Mouse (Mus musculus) testis, adult 2 months (tissue): ENCODE measurements around the gene Prkag2. TPM values are rescaled to one million over a fixed set of nuclear protein-coding genes. Genes with fewer than 3 reads are reported as not detected.

Experiments used
- H3K27ac ChIP-seq: fragments of 200-500 bp; 2 replicates; pipeline ENCODE4 v1.5.1; 2012; ENCODE audit warnings: low read depth, low read length; ENCODE audit not compliant: control insufficient read depth, insufficient read depth
- H3K27me3 ChIP-seq: fragments of 200-500 bp; 2 replicates; pipeline ENCODE4 v1.6.1; 2012; ENCODE audit warnings: mild to moderate bottlenecking, low read length, moderate library complexity; ENCODE audit not compliant: control insufficient read depth, insufficient read depth
- H3K36me3 ChIP-seq: fragments of 200-500 bp; 2 replicates; pipeline ENCODE4 v1.6.1; 2012; ENCODE audit warnings: mild to moderate bottlenecking, low read length; ENCODE audit not compliant: control insufficient read depth, insufficient read depth
- H3K4me1 ChIP-seq: fragments of 200-500 bp; 2 replicates; pipeline ENCODE4 v1.6.1; 2012; ENCODE audit warnings: low read length; ENCODE audit not compliant: control insufficient read depth, insufficient read depth
- H3K4me3 ChIP-seq: fragments of 200-500 bp; 2 replicates; pipeline ENCODE4 v1.5.1; 2012; ENCODE audit warnings: low read depth, mild to moderate bottlenecking, low read length, moderate library complexity, mixed read lengths; ENCODE audit not compliant: control insufficient read depth
- CTCF ChIP-seq: fragments of 200-500 bp; IDR thresholded peaks from 2 replicates; pipeline ENCODE4 v1.5.1; 2012; ENCODE audit warnings: low read depth, mild to moderate bottlenecking, inconsistent platforms, low read length, moderate library complexity; ENCODE audit not compliant: control insufficient read depth, insufficient read depth, insufficient replicate concordance
- POLR2A ChIP-seq: fragments of 200-500 bp; IDR thresholded peaks from 2 replicates; pipeline ENCODE4 v1.6.1; 2012; ENCODE audit warnings: low read depth, mild to moderate bottlenecking, inconsistent platforms, low read length, moderate library complexity; ENCODE audit not compliant: control insufficient read depth
- polyA plus RNA-seq: library from polyadenylated mRNA; depleted of rRNA; stranded (reverse); fragments of >200 nt; gene quantifications from 2 replicates; pipeline ENCODE4 v1.2.3, GENCODE M21; 2012

Gene Prkag2
- polyA plus RNA-seq, 1 experiment = 149 TPM

DNA sequence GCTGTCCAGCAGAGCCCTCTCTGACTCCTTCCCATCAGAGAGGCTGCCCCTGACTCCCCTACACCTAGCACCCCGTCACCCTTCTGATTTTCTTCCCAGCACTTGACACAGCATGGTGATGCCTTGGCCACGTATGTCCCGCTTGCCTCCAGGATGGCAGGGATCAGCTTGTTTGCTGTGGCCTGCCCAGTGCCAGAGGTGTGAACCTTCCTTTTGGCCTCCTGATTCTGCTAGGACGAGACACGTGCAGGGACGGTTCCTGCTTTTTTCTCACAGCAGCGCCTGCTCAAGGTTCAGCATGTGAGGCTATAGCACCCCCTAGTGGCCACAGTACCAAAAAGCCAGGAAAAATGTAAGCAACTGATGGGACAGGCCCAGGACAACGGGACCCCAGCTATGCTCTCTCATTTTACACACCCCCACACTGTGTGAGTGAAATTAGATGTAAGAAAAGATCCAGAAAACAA is 89.4 kb downstream of the Prkag2 start:
- no peak for TF ChIP-seq POLR2A
- peak; percentile 83 for TF ChIP-seq CTCF
- Histone ChIP-seq H3K27me3 (no peaks in the 10 kb centered on the region), H3K36me3 (no peaks in the 10 kb centered on the region), H3K4me3 (no peak overlapping the region), H3K4me1 (peaks cover 3% of the 10 kb centered on the region), H3K27ac (no peak overlapping the region)

- Histone ChIP-seq H3K36me3 (no peaks in the 10 kb centered on the region), H3K4me1 (peaks cover 3% of the 10 kb centered on the region), H3K27ac (peak overlapping the region; percentile 41; the same call in 1 of the 2 replicates), H3K4me3 (no peak overlapping the region), H3K27me3 (no peaks in the 10 kb centered on the region)
- TF ChIP-seq POLR2A (no peak), CTCF (peak; percentile 74; the same call in 1 of the 2 replicates)
These were observed 90.0 kb downstream of the Prkag2 start for GRCm38 (mm10) chr5:25010438-25010892.

- H3K36me3 ChIP-seq = no peaks in the 10 kb centered on the region
- TF ChIP-seq CTCF = no peak
- no peak for TF ChIP-seq POLR2A
- H3K4me1 ChIP-seq = peaks cover 3% of the 10 kb centered on the region
- no peak overlapping the region for H3K27ac ChIP-seq
- H3K27me3 ChIP-seq = no peaks in the 10 kb centered on the region
- H3K4me3 ChIP-seq = no peak overlapping the region
These were observed 90.7 kb downstream of the Prkag2 start for GRCm38 (mm10) chr5:25009770-25010169.

GRCm38 (mm10) chr5:25008966-25009365 is 91.5 kb downstream of the Prkag2 start:
- H3K4me3 ChIP-seq = no peak overlapping the region
- no peaks in the 10 kb centered on the region for H3K27me3 ChIP-seq
- peaks cover 3% of the 10 kb centered on the region for H3K4me1 ChIP-seq
- no peaks in the 10 kb centered on the region for H3K36me3 ChIP-seq
- H3K27ac ChIP-seq = no peak overlapping the region
- TF ChIP-seq CTCF = no peak
- no peak for TF ChIP-seq POLR2A

GRCm38 (mm10) chr5:25006848-25007247 is 93.6 kb downstream of the Prkag2 start:
- H3K4me3 ChIP-seq = no peak overlapping the region
- H3K27ac ChIP-seq = no peak overlapping the region
- peak; percentile 84; the same call in 1 of the 2 replicates for TF ChIP-seq CTCF
- no peak for TF ChIP-seq POLR2A
- H3K27me3 ChIP-seq = no peaks in the 10 kb centered on the region
- no peaks in the 10 kb centered on the region for H3K36me3 ChIP-seq
- H3K4me1 ChIP-seq = peaks cover 3% of the 10 kb centered on the region

DNA sequence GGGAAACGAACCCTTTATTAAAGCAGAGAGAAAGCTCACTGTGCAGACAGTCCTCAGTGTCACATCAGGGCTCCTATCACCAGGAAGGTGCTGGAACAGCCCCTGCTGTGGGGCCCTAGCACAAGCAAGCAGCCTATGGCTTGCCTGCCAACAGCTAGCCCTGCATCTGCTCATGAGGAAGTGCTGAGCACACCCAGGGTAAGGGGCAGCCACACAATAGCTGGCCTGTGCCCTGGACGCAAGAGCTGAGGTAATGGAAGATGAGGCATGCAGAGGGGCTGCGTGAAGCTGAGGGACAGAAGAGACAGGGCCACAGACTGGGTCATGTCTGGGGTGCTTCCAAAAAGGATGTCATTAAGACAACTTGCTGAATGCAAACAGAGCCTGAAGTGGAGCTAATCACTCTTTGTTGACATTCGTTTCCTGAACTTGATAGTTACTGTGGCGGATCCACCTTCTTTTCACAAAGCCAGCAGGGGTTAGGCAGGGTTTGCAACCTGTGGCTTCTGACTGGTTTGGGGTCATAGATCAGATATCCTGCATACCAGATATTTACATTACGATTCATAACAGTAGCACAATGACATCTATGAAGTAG is 94.8 kb downstream of the Prkag2 start:
- TF ChIP-seq POLR2A = no peak
- no peak for TF ChIP-seq CTCF
- no peaks in the 10 kb centered on the region for H3K27me3 ChIP-seq
- no peak overlapping the region for H3K27ac ChIP-seq
- no peaks in the 10 kb centered on the region; the same call in none of the 2 replicates for H3K4me1 ChIP-seq
- no peaks in the 10 kb centered on the region for H3K36me3 ChIP-seq
- H3K4me3 ChIP-seq = no peak overlapping the region

- no peaks in the 10 kb centered on the region for H3K36me3 ChIP-seq
- H3K27ac ChIP-seq = no peak overlapping the region
- no peaks in the 10 kb centered on the region for H3K27me3 ChIP-seq
- no peak overlapping the region for H3K4me3 ChIP-seq
- TF ChIP-seq CTCF = no peak
- TF ChIP-seq POLR2A = no peak
- no peaks in the 10 kb centered on the region; the same call in none of the 2 replicates for H3K4me1 ChIP-seq
These were observed 99.0 kb downstream of the Prkag2 start for GRCm38 (mm10) chr5:25001391-25001794.

DNA sequence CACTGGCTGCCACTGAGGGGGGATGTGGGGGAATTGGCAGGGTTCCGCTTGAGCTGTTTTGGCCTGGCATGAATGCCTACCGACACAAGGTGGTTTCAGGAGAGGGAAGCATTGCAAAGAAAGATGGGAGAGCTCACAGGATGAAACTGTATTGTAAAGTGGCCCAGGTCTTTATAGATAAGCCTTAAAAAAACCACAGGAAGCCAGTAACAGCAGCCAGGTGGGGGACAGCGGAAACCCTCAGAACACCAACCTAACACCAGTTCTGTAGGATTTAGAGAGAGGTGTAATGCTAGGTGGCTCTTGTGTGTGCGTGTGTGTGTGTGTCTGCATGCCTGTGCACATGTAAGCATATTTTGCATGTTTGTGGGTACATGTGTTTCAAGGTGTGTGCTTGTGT is 101.1 kb downstream of the Prkag2 start:
- TF ChIP-seq POLR2A = no peak
- no peak for TF ChIP-seq CTCF
- Histone ChIP-seq H3K27ac (no peak overlapping the region), H3K36me3 (no peaks in the 10 kb centered on the region), H3K4me1 (no peaks in the 10 kb centered on the region; the same call in none of the 2 replicates), H3K4me3 (no peak overlapping the region), H3K27me3 (no peaks in the 10 kb centered on the region)
